Comparison of ENCODE assay signal across 24 mouse cellular contexts in genomic region chr16:23124398-23124797, GRCm38 (mm10). TPM values are rescaled to one million over a fixed set of nuclear protein-coding genes. Genes with fewer than 3 reads are reported as not detected.
"Had no signal": no experiment of that assay in that cellular context is flagged by ENCODE, and none has a peak within 500 bp of the region (broad histone marks: within the 10 kb centered on the region; RNA-seq: fewer than 3 reads in every experiment).

No protein-coding gene starts in this region.

- ATAC-seq: liver, embryonic 12.5 days; midbrain, embryonic 16.5 days had no signal

- H3K27ac ChIP-seq: liver, embryonic 12.5 days; liver, embryonic 14.5 days; midbrain, embryonic 10.5 days; midbrain, embryonic 12.5 days; neural tube, embryonic 13.5 days; neural tube, embryonic 15.5 days had no signal

- H3K4me2 ChIP-seq: liver, embryonic 12.5 days; lung, embryonic 14.5 days; midbrain, embryonic 12.5 days; neural tube, embryonic 13.5 days; neural tube, embryonic 15.5 days had no signal

- DNase-seq: lung, embryonic 14.5 days; midbrain, embryonic 14.5 days; retina, postnatal 1 day; right cerebral cortex, adult 18-20 months; right cerebral cortex, postnatal 25 days; right cerebral cortex, postnatal 4 days; spleen, adult 18-20 months; thymus, adult 18-20 months; thymus, postnatal 14 days; thymus, postnatal 36 days had no signal

- H3K4me3 ChIP-seq: liver, embryonic 12.5 days; midbrain, embryonic 10.5 days; midbrain, embryonic 12.5 days; myocyte; neural tube, embryonic 13.5 days; neural tube, embryonic 15.5 days had no signal

- H3K9me3 ChIP-seq: liver, embryonic 12.5 days; midbrain, embryonic 10.5 days; midbrain, embryonic 12.5 days; neural tube, embryonic 13.5 days; neural tube, embryonic 15.5 days had no signal

- H3K27me3 ChIP-seq: liver, embryonic 12.5 days; midbrain, embryonic 12.5 days; neural tube, embryonic 13.5 days; neural tube, embryonic 15.5 days had no signal

- H3K9ac ChIP-seq: liver, embryonic 12.5 days; liver, embryonic 14.5 days; lung, embryonic 14.5 days; midbrain, embryonic 12.5 days; neural tube, embryonic 13.5 days; neural tube, embryonic 15.5 days had no signal

RNA-seq across cellular contexts. Expression of gene Rfc4, which starts 3.1 kb away (rescaled TPM):
- polyA plus RNA-seq: liver, adult 2 months had no signal

RNA-seq across cellular contexts. Expression of gene Adipoq, which starts 21.9 kb away (rescaled TPM):
- total RNA-seq: megakaryocyte-erythroid progenitor cell, adult 5-6 weeks had no signal
- polyA plus RNA-seq: liver, adult 2 months; liver, embryonic 12.5 days; liver, embryonic 14.5 days; liver, embryonic 16.5 days; lung, embryonic 14.5 days; midbrain, embryonic 10.5 days; midbrain, embryonic 12.5 days; midbrain, embryonic 14.5 days; midbrain, embryonic 16.5 days; myocyte; neural tube, embryonic 11.5 days; neural tube, embryonic 13.5 days; stomach, embryonic 14.5 days; stomach, embryonic 16.5 days had no signal
